Mouse (Mus musculus) left cerebral cortex, postnatal 10 days (tissue): Measurements from ENCODE around the gene Pola2. TPM values are rescaled to one million over a fixed set of nuclear protein-coding genes. Genes with fewer than 3 reads are reported as not detected.

Source experiments
- total RNA-seq, 2 experiments: library from RNA; stranded (reverse); gene quantifications; 2 replicates each; pipeline ENCODE4 v1.2.3; 2021

Gene Pola2
- total RNA-seq, 2 experiments from 2014 or later = 8.0 to 10.7 TPM

Other genes with a start within 250 kb of the Pola2 start
- 10 to 100 TPM; 50.4 to 52.0 TPM for gene Ehbp1l1, start 237.9 kb downstream of the Pola2 start, total RNA-seq
- 10 to 100 TPM; 46.6 to 47.6 TPM for gene Fam89b, start 234.5 kb downstream of the Pola2 start, total RNA-seq
- 10 to 100 TPM; 19.9 to 21.4 TPM for gene Ltbp3, start 223.3 kb downstream of the Pola2 start, total RNA-seq
- gene Scyl1, start 192.8 kb downstream of the Pola2 start, total RNA-seq = 10 to 100 TPM; 79.4 to 82.8 TPM
- gene Frmd8, start 88.9 kb downstream of the Pola2 start, total RNA-seq = 10 to 100 TPM; 10.7 to 12.4 TPM
- 1 to 10 TPM; 3.4 to 3.8 TPM for gene Slc25a45, start 86.4 kb downstream of the Pola2 start, total RNA-seq
- 1 to 10 TPM; 6.5 to 8.1 TPM for gene Tigd3, start 70.1 kb downstream of the Pola2 start, total RNA-seq
- gene Dpf2, start 51.2 kb downstream of the Pola2 start, total RNA-seq = 10 to 100 TPM; 76.8 to 80.7 TPM
- 1 to 10 TPM; 8.3 to 9.8 TPM for gene Cdc42ep2, start 39.4 kb downstream of the Pola2 start, total RNA-seq
- not detected for gene Slc22a20, start 21.9 kb upstream of the Pola2 start, total RNA-seq
- 10 to 100 TPM; 18.2 to 19.3 TPM for gene Capn1, start 51.7 kb upstream of the Pola2 start, total RNA-seq
- gene Syvn1, start 82.4 kb upstream of the Pola2 start, total RNA-seq = 10 to 100 TPM; 39.3 to 40.2 TPM
- 10 to 100 TPM; 43.3 to 45.3 TPM for gene Mrpl49, start 93.6 kb upstream of the Pola2 start, total RNA-seq
- gene Fau, start 93.6 kb upstream of the Pola2 start, total RNA-seq = 100 to 1,000 TPM; 698 to 713 TPM
- 10 to 100 TPM; 37.0 to 41.3 TPM for gene Znhit2, start 97.0 kb upstream of the Pola2 start, total RNA-seq
- 10 to 100 TPM; 61.5 to 63.8 TPM for gene Tm7sf2, start 104.2 kb upstream of the Pola2 start, total RNA-seq
- gene Vps51, start 113.0 kb upstream of the Pola2 start, total RNA-seq = 10 to 100 TPM; 90.8 to 94.8 TPM
- not detected for gene Tmem262, start 115.8 kb upstream of the Pola2 start, total RNA-seq
- gene Gm28374, start 118.1 kb upstream of the Pola2 start, total RNA-seq = not detected
- 10 to 100 TPM; 36.3 to 37.9 TPM for gene Zfpl1, start 120.8 kb upstream of the Pola2 start, total RNA-seq
- under 1 TPM; 0.90 to 0.95 TPM for gene Cdca5, start 120.8 kb upstream of the Pola2 start, total RNA-seq
- not detected for gene AC131692.1, start 130.2 kb upstream of the Pola2 start, total RNA-seq
- under 1 TPM; 0.13 to 0.18 TPM for gene Naaladl1, start 141.6 kb upstream of the Pola2 start, total RNA-seq
- 10 to 100 TPM; 23.0 to 24.7 TPM for gene Sac3d1, start 154.4 kb upstream of the Pola2 start, total RNA-seq
- gene Snx15, start 164.1 kb upstream of the Pola2 start, total RNA-seq = 10 to 100 TPM; 39.1 to 41.3 TPM
- under 1 TPM in 1 of 2 experiments, not detected in 1; 0.43 TPM for gene Batf2, start 176.8 kb upstream of the Pola2 start, total RNA-seq
- 10 to 100 TPM; 58.2 to 59.9 TPM for gene Arl2, start 177.3 kb upstream of the Pola2 start, total RNA-seq
- not detected for gene Majin, start 220.2 kb upstream of the Pola2 start, total RNA-seq